Mouse (Mus musculus): ENCODE data around the gene Epha4.

GRCm38 (mm10) chr1:77471447-77471846 lies 43.4 kb downstream of the Epha4 start:
- TF ChIP-seq CTCF (IDR thresholded peaks at IDR 0.05) (no peak), EP300 (IDR thresholded peaks at IDR 0.05) (no peak)
